Mouse (Mus musculus) megakaryocyte progenitor cell, adult 5-6 weeks (primary cell): Measurements from ENCODE around the gene Adora2b. TPM values are rescaled to one million over a fixed set of nuclear protein-coding genes. Genes with fewer than 3 reads are reported as not detected.

Source experiments
- ATAC-seq: replicated peaks from 2 replicates; pipeline ENCODE4 v1.8.0; 2016; ENCODE audit warnings: mild to moderate bottlenecking, moderate TSS enrichment, inconsistent platforms; ENCODE audit not compliant: poor library complexity
- total RNA-seq, 2 experiments: library from RNA; stranded (forward) in 1 of 2; stranded (reverse) in 1 of 2; fragments of 157-497, 149-512 nt in 1 of 2; fragments of 200-1000 nt in 1 of 2; gene quantifications; 2 replicates each; pipeline versions ENCODE4 v1.2.3 to v1.2.4; 2015 to 2017

Gene Adora2b
- 0.42 and 1.1 TPM in 2 replicates for total RNA-seq (2015)
- 0.27 and 0.50 TPM in 2 replicates for total RNA-seq (2017)

DNA sequence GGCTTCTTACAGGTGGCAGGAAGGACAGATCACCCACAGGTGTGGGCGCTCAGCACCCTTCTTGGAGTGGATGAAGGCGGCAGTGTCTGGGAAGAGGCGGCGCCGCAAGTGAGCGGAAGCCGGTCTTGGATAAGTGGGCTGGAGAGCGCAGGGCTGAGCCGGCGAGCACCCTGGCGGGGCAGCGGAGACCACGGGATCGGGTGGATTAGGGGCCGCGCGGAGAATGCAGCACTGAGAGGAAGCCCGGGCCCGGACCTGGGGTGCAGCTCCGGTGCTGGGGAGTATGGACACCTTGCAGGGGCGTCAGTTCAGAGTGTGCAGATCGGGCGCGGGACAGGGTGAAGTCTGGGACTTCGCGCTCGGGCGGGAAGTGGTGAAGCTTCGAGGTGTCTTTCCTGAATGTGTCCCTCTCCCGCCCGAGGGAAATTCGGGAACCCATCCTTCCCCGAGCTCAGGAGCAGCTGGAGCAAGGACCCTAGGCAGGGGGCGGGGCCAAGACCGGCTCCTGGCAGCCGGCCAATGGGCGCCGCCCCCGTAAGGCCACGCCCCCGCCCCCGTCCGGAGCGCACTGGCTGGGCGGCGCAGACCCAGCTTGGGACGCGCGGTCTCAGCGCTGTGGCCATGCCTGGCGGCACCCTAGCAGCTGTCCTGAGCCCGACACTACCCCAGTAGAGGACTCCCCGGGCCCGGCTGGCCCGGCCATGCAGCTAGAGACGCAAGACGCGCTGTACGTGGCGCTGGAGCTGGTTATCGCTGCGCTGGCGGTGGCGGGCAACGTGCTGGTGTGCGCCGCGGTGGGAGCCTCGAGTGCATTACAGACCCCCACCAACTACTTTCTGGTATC, at the start of gene Adora2b:
Gene Adora2b (plus strand): TSS at position 584 of the 844 bp plus-strand sequence.
- ATAC-seq, result peak; percentile 45

GRCm38 (mm10) chr11:62200901-62201512, 47.8 kb upstream of the Adora2b start:
- no peak for ATAC-seq

DNA sequence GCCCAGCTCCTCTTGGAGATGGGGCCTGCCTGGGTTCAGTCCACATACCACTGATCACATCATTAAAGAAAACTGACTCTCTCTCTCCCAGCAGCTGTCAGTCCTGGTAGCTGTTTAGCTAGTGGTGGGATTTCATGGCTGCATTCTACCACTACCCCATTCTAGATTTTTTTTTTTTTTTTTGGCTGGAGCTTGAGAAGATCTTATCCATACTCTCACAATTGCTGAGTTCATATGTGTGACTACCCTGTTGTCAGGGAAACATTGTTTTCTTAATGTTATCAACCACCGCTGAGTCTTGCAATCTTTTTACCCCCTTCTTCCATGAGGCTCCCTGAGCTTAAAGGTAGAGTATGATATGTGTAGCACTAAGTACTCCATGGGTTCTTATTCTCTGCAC, 46.1 kb upstream of the Adora2b start:
- no peak for ATAC-seq

DNA sequence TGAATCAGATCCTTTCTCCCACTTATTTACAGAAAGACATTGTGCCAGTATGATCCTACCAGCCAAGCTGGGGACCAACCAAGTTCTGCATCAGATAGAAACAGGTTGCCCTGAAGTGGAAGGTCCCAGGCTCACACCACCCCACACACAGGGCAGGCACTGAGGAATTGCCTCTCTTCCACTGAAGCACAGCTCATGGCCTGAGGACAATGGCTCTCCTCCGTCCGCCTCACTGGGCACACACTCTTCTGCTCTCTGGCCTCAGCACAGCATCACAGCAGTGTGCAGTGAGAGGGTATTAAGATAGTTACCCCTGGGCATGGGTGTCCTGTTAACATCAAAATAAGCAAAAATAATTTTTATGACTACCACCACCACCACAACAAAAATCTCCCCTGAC, 39.7 kb upstream of the Adora2b start:
- ATAC-seq, result no peak

GRCm38 (mm10) chr11:62209891-62210290, 38.9 kb upstream of the Adora2b start:
- no peak for ATAC-seq

GRCm38 (mm10) chr11:62213384-62213989, 35.3 kb upstream of the Adora2b start:
- no peak for ATAC-seq

GRCm38 (mm10) chr11:62215107-62215506, 33.7 kb upstream of the Adora2b start:
- no peak for ATAC-seq

- ATAC-seq, result no peak
Measured at GRCm38 (mm10) chr11:62217751-62218150, 31.0 kb upstream of the Adora2b start.

DNA sequence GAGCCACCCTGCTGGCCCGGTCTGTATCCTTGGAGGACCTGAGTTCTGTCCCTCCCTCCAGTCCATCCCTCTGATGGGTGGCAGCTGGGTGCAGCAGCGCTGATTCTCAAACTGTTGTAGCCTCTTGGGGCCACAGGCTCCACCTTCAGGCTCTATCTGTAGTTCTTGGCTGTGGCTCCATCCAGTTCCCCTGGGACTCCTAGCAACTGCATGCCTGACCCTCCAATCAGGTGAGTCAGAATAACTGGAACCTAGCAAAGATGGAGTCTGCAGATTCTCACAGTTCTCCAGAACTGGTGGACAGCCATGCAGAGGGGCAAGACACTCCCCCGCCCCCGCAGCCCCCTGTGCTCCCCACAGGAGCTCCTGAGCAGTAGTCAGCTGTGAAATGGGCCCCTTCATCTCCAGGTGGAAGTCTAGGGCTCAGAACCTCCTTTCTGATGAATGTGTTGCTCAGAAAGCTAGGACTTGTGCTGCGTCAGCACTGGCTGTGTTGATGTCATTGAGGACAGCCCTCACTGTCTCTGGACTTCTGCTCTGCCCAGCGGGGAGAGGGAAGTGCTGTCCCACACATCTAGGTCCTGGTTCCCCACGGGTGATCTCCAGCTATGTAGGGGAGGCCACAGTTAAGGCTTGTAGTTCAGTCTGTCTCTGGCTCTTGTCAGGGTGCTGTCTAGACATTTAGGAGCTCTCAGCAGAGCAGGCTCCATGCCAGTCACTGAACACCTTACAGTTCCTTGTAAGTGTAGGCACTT, 27.9 kb upstream of the Adora2b start:
- no peak; the same call in 1 of the 2 replicates for ATAC-seq

GRCm38 (mm10) chr11:62223416-62223815, 25.4 kb upstream of the Adora2b start:
- peak; percentile 28 for ATAC-seq

GRCm38 (mm10) chr11:62223962-62224361, 24.8 kb upstream of the Adora2b start:
- ATAC-seq, result peak; percentile 93

- ATAC-seq, result no peak
Measured at GRCm38 (mm10) chr11:62224797-62225196, 24.0 kb upstream of the Adora2b start.

- peak; percentile 50 for ATAC-seq
Measured at GRCm38 (mm10) chr11:62240631-62241261, 8.0 kb upstream of the Adora2b start.

DNA sequence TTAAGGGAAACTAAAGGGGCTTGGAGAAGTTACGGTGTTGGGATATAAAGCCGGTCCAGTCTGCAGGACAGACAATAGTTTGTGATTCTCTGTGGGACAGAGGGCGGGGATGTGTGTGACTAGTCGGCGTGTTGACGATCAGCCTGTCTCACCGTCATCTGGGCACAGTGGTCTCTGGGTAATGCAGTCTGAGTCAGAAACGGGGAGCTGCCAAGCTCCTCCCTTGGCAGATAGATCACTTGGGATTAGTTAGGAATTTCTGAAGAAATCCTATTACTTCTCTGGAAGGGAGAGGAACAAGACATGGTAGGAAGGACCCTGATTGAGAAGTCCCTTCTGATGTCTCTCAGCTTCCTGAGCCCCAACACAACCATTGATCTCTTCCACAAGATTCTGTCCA, 4.9 kb upstream of the Adora2b start:
- no peak for ATAC-seq

- no peak for ATAC-seq
Measured at GRCm38 (mm10) chr11:62244471-62244870, 4.3 kb upstream of the Adora2b start.

DNA sequence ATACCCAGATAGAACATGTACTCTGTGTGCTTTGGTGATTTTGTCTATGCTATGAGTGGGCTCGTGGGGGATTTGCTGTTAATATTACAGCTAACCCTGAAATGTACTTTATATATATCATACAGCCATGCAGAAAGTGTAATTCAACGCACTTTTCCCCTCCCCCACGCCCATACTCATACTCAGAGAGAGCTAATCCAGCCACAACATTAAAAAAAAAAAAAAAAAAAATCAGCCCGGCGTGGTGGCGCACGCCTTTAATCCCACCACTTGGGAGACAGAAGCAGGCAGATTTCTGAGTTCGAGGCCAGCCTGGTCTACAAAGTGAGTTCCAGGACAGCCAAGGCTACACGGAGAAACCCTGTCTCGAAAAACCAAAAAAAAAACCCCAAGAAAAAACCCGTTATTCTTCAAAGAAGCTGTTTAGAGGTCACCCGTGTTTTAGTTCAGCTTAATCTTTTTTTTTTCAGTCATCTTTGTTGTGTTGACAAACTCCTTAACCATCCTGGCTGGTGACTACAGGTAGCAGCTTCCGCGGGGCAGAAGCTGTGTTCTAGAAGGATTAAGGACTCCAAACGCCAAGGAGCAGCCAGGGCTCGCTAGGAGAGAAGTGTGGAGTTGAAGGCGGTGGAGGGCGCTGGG, 904 bp upstream of the Adora2b start:
- ATAC-seq, result no peak

- ATAC-seq, result no peak
Measured at GRCm38 (mm10) chr11:62249266-62250037, 668 bp downstream of the Adora2b start.

GRCm38 (mm10) chr11:62251047-62251446, 2.3 kb downstream of the Adora2b start:
- ATAC-seq, result peak; percentile 64

GRCm38 (mm10) chr11:62253380-62253779, 4.6 kb downstream of the Adora2b start:
- no peak for ATAC-seq
